Mouse (Mus musculus) adrenal gland (tissue): Measurements from ENCODE around the gene Patl2.

ENCODE experiments used
- intact Hi-C: fragments of 180-260 bp; cut with DNase I; formaldehyde crosslinking; loops from one replicate; pipeline ENCODE4 v1.15.1; 2025

The Patl2 gene

DNA sequence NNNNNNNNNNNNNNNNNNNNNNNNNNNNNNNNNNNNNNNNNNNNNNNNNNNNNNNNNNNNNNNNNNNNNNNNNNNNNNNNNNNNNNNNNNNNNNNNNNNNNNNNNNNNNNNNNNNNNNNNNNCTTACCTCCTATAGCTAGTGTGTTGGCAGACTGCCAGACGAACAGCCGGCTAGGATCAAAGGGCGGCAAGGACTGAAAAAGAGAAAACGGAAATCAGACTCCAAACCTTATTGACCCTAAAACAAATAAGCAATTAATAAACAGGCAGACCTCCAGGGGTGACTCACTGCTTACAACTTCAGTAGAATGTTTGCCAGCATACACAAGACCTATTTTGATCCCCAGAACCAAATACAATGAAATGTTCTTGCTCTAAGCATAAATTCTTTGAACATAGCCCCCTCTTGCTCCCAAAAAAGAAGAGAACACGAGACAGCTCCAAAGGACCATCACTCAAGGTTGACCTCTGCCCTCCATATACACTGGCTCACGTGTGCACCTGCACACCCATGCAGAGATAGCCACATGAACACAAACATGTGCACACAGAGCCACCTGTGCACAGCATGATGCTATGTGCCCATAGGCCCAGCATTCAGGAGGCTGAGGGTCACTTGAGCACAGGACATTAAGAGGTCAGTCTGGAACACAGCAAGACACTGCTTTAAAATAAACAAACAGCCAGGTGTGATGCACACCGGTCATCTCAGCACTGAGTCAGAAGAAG is 104.1 kb downstream of the Patl2 start:
- intact Hi-C loops = no loop called here
